Mouse (Mus musculus) layer of hippocampus, adult 2 months (tissue): ENCODE results near the gene Actn4. TPM values are rescaled to one million over a fixed set of nuclear protein-coding genes. Genes with fewer than 3 reads are reported as not detected.
"Not testable (repeated sequence)": the region's sequence is repeated elsewhere in the genome, so short reads cannot be mapped to it uniquely, and the experiment has no call there.

Experiments
- DNase-seq, 2 experiments: peaks; one replicate each; pipeline ENCODE4 v3.0.0; 2022; ENCODE audit warnings: low spot score in 2 of 2
- H3K27ac ChIP-seq: fragments of 200-600 bp; 2 replicates; pipeline ENCODE4 v1.8.1; 2022
- H3K4me3 ChIP-seq: fragments of 200-600 bp; 2 replicates; pipeline ENCODE4 v1.8.1; 2022; ENCODE audit warnings: mild to moderate bottlenecking
- CTCF ChIP-seq: fragments of 200-600 bp; conservative IDR thresholded peaks from 2 replicates; pipeline ENCODE4 v1.8.1; 2022; ENCODE audit warnings: antibody characterized with exemption, mild to moderate bottlenecking, moderate library complexity
- total RNA-seq, 2 experiments: library from RNA; stranded (reverse); gene quantifications; 2 replicates each; pipeline ENCODE4 v1.2.3; 2021

Actn4 gene
- total RNA-seq, 2 experiments from 2014 or later = 131 to 134 TPM

DNA sequence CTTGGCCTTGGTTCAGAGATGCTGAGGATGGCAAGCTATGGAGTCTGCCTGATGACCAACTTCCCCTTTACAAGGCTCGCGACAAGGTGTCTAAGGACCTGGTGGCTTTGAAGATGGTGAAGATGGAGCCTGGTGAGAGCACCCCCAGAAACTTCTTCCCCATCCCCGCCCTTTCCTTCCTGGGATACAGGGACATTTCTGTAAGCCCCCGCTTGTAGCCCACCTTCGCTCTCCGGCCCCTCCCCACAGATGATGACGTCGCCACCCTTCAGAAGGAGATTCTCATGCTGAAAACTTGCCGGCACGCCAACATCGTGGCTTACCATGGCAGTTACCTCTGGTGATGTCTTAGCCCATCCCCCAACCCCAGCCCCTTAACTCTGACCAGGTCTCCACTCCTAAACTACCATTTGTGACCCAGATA is 21.0 kb upstream of the Actn4 start:
- Histone ChIP-seq H3K4me3 (no peak overlapping the region), H3K27ac (no peak overlapping the region)
- no peak for TF ChIP-seq CTCF
- no peak for DNase-seq

- DNase-seq = no peak
- peak overlapping the region; percentile 87 for H3K27ac ChIP-seq
- TF ChIP-seq CTCF = no peak
- H3K4me3 ChIP-seq = peak overlapping the region; percentile 75
These were observed 20.3 kb upstream of the Actn4 start for GRCm38 (mm10) chr7:28982274-28983013.

GRCm38 (mm10) chr7:28981651-28982273 is 19.6 kb upstream of the Actn4 start, which contains the start of the genes Eif3k and Map4k1:
Eif3k (minus strand) TSS chr7:28981864.
Map4k1 (plus strand) TSS chr7:28982050.
- peak; percentile 94 to 98 for DNase-seq

GRCm38 (mm10) chr7:28977556-28977955 is 15.4 kb upstream of the Actn4 start:
- no peak overlapping the region for H3K4me3 ChIP-seq
- H3K27ac ChIP-seq = no peak overlapping the region
- DNase-seq = no peak
- TF ChIP-seq CTCF = no peak

More at GRCm38 (mm10) chr7:28981651-28982273, 19.6 kb upstream of the Actn4 start, which contains the start of the genes Eif3k and Map4k1:
- peak within 1 kb of the TSS; percentile 93 for H3K27ac ChIP-seq
- peak within 1 kb of the TSS; percentile 81 for H3K4me3 ChIP-seq
- TF ChIP-seq CTCF = peak; percentile 46

DNA sequence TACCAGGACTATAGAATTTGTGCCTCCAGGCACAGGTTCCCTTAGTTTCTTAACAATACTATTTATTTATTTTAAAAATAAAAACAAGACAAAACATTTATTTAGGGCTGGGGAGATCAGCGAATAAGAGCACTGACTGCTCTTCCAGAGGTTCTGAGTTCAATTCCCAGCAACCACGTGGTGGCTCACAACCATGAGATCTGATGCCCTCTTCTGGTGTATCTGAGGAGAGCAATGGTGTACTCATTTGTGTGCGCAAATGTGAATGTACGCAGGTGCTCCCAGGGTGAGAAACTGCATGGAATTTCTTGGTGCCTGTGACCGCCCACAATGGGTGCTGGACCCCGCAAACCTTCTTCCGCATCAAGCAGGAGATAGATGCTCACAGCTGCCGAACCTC is 10.9 kb upstream of the Actn4 start:
- peak; percentile 56 for TF ChIP-seq CTCF
- Histone ChIP-seq H3K4me3 (no peak overlapping the region), H3K27ac (no peak overlapping the region)
- DNase-seq = no peak

DNA sequence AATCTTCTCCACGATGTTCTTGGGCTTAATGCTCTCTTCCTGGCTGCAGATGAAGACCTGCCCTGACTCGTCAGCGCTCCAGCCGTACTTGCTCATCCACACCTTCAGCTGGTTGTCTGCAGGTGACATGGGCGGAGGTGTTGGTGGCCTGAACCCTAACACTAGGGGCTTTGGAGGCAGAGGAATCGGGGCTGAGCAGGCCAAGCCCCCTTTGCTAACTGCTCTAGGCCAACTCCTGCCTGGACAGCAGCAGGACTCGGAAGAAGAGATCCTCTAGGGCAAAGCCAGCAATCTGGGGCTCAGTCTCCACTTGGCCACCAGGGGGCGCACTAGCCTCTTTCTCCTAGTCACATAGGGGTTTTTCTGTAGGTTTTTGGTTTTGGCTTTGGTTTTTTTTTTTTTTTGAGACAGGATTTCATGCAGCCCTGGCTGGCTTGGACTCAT is 10.4 kb upstream of the Actn4 start:
- peak; percentile 49 to 83 for DNase-seq
- peak; percentile 83 for TF ChIP-seq CTCF
- Histone ChIP-seq H3K27ac (peak overlapping the region; percentile 75), H3K4me3 (no peak overlapping the region)

DNA sequence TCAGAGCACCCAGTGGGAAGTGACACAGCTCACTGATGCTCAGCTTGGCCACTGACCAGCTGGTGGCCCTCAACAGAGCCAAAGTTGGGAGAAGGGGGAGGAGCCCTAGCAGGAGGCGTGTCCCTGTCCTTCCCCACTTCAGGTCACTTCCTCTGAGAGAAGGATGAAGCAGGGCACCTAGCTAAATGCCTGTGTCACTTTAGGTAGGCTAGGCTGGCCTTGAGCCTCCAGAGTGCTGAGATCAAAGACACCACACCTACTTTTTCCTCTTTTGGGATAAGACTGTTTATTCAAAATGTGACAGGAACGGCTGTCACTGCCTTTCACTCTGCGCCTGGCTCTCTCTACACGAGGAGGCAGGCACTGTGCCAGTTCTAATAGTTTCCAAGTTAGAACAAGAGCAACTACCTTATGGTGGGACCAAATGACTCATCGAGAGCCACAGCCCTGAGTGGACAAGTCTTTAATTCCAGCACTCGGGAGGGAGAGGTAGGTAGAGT is 9.7 kb upstream of the Actn4 start:
- Histone ChIP-seq H3K27ac (peak overlapping the region; percentile 49; the same call in 1 of the 2 replicates), H3K4me3 (no peak overlapping the region)
- TF ChIP-seq CTCF = no peak
- DNase-seq = peak; percentile 59

DNA sequence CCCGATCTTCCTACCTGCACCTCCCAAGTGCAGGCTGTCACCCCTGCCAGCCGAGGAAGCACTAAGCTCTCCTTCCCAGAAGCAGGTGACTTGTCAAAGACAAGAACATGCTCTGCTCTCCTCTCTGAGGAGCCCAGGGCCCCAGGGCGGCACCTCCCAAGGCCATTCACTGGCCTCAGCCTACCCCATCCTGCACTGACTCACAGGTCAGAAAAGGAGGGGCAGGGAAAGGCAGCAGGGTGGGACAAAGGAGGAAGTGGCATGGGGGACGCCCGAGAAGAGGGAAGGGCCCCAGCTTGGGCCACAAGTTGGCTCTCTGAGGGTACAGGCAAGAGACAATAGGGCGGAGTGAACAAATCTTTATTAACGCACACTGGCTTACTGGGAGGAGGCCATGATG is 8.9 kb upstream of the Actn4 start:
- H3K4me3 ChIP-seq = no peak overlapping the region
- H3K27ac ChIP-seq = peak overlapping the region; percentile 49; the same call in 1 of the 2 replicates
- no peak for DNase-seq
- no peak for TF ChIP-seq CTCF

- no peak for TF ChIP-seq CTCF
- H3K4me3 ChIP-seq = no peak overlapping the region
- H3K27ac ChIP-seq = no peak overlapping the region
- no peak for DNase-seq
These were observed 7.7 kb upstream of the Actn4 start for GRCm38 (mm10) chr7:28969672-28970394.

GRCm38 (mm10) chr7:28969271-28969670 is 7.1 kb upstream of the Actn4 start:
- no peak for DNase-seq
- no peak overlapping the region for H3K27ac ChIP-seq
- TF ChIP-seq CTCF = no peak
- H3K4me3 ChIP-seq = no peak overlapping the region

- not testable (repeated sequence) for H3K27ac ChIP-seq, DNase-seq, H3K4me3 ChIP-seq
These were observed 6.0 kb upstream of the Actn4 start for GRCm38 (mm10) chr7:28968120-28968519.

DNA sequence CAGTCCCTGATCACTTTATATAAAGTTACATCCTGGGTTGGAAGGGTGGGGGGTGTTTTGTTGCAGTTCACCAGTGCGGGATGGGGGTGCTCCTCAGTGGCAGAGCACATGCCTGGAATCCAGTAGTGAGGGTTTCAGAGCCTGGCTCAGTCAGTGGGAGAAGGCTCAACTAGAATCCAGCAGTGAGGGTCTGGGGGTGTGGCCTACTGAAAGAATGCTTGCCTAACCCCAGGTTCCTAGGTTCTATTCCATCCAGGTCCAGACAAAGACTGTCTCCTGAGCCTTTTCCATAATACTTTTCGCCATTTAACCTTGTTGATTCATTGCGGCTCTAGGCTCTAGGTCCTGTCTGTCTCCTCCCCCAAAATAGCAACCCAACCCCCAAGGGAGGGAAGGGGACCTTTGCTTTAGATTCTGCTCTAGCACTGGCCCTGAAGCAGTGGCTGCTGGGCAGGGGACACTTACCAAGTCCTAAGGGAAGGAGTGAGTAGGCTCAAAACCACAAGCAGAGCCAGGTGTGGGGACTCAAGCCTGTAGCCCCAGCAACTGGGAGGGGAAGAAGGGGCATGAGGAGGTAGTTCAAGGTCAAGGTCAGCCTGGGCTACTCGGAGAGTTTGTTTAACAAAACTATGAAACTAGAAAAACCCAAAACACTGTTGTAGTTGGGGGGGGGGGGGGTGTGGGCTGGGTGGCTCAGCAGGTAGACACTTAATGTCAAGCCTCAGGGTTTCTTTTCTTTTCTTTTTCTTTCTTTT is 4.8 kb upstream of the Actn4 start:
- no peak for DNase-seq
- no peak overlapping the region for H3K27ac ChIP-seq
- no peak for TF ChIP-seq CTCF
- H3K4me3 ChIP-seq = no peak overlapping the region
